Mouse (Mus musculus) liver, adult 2 months (tissue): ENCODE measurements at regions not wholly inside any gene's neighbourhood (a gene's known extent, or its start where the extent isn't known, plus 50 kb on each side); places are given as distances from the start of the nearest gene placed in this dataset.

Experiments used
- CTCF ChIP-seq: fragments of 200-500 bp; IDR thresholded peaks from 2 replicates; pipeline ENCODE4 v1.5.1; 2011; ENCODE audit warnings: low read depth, low read length, control low read depth
- POLR2A ChIP-seq: fragments of 200-500 bp; IDR thresholded peaks from 2 replicates; pipeline ENCODE4 v1.6.1; 2011; ENCODE audit warnings: low read length, control low read depth; ENCODE audit not compliant: insufficient read depth; ENCODE audit errors: extremely low read depth

GRCm38 (mm10) chr11:32946481-32947001 is 122.1 kb upstream of the Smim23 start:
- TF ChIP-seq CTCF (no peak), POLR2A (no peak)
